In the genomic region with DNA sequence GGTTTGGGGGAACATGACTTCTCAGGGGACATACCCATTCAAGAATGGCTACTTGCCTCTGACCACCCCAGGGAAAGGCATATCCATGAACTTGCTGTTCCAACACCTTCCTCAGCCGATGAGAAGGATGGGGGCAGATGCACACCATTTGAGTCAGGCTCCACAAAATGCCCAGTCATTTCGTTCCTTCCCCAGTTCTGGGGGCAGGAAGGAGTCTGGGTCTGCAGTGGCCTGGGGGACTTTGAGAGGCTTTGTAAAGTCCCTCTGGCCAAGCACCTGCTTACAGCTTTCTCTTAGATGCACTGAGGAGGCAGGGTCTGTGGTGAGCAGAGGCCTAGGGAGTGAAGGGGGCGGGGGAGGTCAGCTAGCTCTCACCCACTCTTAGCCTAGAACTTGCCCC, we compare ENCODE assay signal across 23 mouse cellular contexts.
"Had no signal": no experiment of that assay in that cellular context is flagged by ENCODE, and none has a peak within 500 bp of the region (broad histone marks: within the 10 kb centered on the region; RNA-seq: fewer than 3 reads in every experiment).

No protein-coding gene starts in this region.

- H3K27me3 ChIP-seq: hindbrain, embryonic 13.5 days; hindbrain, embryonic 15.5 days; limb, embryonic 13.5 days; limb, embryonic 15.5 days had no signal

- H3K4me1 ChIP-seq: liver, embryonic 12.5 days had no signal

- H3K36me3 ChIP-seq: heart, embryonic 12.5 days; hindbrain, embryonic 13.5 days; hindbrain, embryonic 15.5 days; intestine, embryonic 15.5 days; limb, embryonic 13.5 days; limb, embryonic 15.5 days; liver, embryonic 12.5 days had no signal

- H3K9ac ChIP-seq: heart, embryonic 12.5 days; hindbrain, embryonic 13.5 days; hindbrain, embryonic 15.5 days; intestine, embryonic 15.5 days; limb, embryonic 13.5 days; limb, embryonic 15.5 days; liver, embryonic 12.5 days; liver, embryonic 14.5 days had no signal

- H3K27ac ChIP-seq: hindbrain, embryonic 13.5 days; hindbrain, embryonic 15.5 days; intestine, embryonic 15.5 days; limb, embryonic 13.5 days; limb, embryonic 15.5 days; liver, embryonic 12.5 days; liver, embryonic 14.5 days had no signal

- H3K4me2 ChIP-seq: heart, embryonic 12.5 days; hindbrain, embryonic 13.5 days; hindbrain, embryonic 15.5 days; intestine, embryonic 15.5 days; limb, embryonic 13.5 days; limb, embryonic 15.5 days; liver, embryonic 12.5 days had no signal

- ATAC-seq: inflammation-experienced regulatory T-cells, adult 6 months; intestine, embryonic 15.5 days; intestine, postnatal 0 days; liver, embryonic 12.5 days had no signal

- DNase-seq: gastrocnemius, adult 2 months; gastrocnemius, postnatal 10 days; gastrocnemius, postnatal 25 days; heart, adult 18-20 months; heart, postnatal 10 days; heart, postnatal 4 days; kidney, adult 18-20 months; kidney, adult 8-10 months; kidney, postnatal 10 days; kidney, postnatal 36 days; layer of hippocampus, adult 9-11 months; layer of hippocampus, postnatal 36 days; left cerebral cortex, postnatal 4 days had no signal

- H3K4me3 ChIP-seq: gastrocnemius, adult 2 months; heart, embryonic 12.5 days; hindbrain, embryonic 13.5 days; hindbrain, embryonic 15.5 days; intestine, embryonic 15.5 days; limb, embryonic 13.5 days; limb, embryonic 15.5 days; liver, embryonic 12.5 days had no signal

- H3K9me3 ChIP-seq: heart, embryonic 12.5 days; hindbrain, embryonic 13.5 days; hindbrain, embryonic 15.5 days; intestine, embryonic 15.5 days; limb, embryonic 13.5 days; limb, embryonic 15.5 days; liver, embryonic 12.5 days had no signal
